ENCODE assay signal across 10 mouse cellular contexts in the genomic region with DNA sequence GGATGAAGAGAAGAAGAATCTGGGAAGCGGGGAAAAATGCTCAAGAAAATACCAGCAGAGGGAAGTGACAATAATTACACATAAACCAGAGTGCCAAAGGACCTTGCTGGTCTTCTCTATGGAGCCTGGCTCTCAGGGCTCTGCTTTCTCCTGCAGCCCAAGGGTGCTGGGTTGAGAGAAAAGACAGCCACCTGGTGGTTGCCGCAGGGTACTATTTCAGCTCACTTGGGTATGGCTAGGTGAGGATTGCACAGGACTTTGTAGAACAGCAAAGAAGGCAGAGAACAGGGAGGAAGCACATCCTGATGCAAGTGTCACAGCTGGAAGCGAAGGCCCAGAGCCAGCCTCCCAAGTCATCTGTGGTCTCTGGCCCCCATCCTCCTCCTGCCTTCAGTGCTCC.
A peak's percentile ranks its signal among the peaks of the same experiment; 100 is the strongest.
DNase-seq lines count a peak whose midpoint lies in the region; ATAC-seq lines count a peak whose summit lies in the region.
"Had no signal": no experiment of that assay in that cellular context is flagged by ENCODE, and none has a peak within 500 bp of the region (broad histone marks: within the 10 kb centered on the region; RNA-seq: fewer than 3 reads in every experiment).

No protein-coding gene starts in this region.

- no peak overlapping the region for H3K4me3 ChIP-seq in stomach, embryonic 15.5 days (replicated peaks)
- H3K4me3 ChIP-seq: embryonic facial prominence, embryonic 12.5 days; myocyte had no signal

- DNase-seq in urinary bladder, postnatal 14 days (ENCODE audit: low spot score), result peak; percentile 31
- no peak for DNase-seq in urinary bladder, postnatal 10 days (ENCODE audit: low spot score)
- peak; percentile 40 to 69 for DNase-seq in cerebellum, postnatal 4 days (ENCODE audit: low spot score in 2 of 2)
- DNase-seq in gastrocnemius, postnatal 14 days, result peak; percentile 31
- DNase-seq in layer of hippocampus, postnatal 14 days (ENCODE audit: low spot score in 2 of 2), result peak; percentile 59 to 66
- peak; percentile 52 for DNase-seq in mesoderm, embryonic 11.5 days (ENCODE audit: low read depth, low spot score)

- 40% methylated on average over 3 of the region's 3 CpGs for WGBS in stomach, embryonic 15.5 days

- no peaks in the 10 kb centered on the region for H3K27me3 ChIP-seq in stomach, embryonic 15.5 days (replicated peaks)
- H3K27me3 ChIP-seq: embryonic facial prominence, embryonic 12.5 days had no signal

- intact Hi-C loops in gastrocnemius, postnatal 14 days (cut with DNase I; ENCODE audit: low total_unique reads), result loop anchor here (5.0 kb wide), 1 partner anchor 785 kb away; no protein-coding TSS in a partner anchor

- no peaks in the 10 kb centered on the region for H3K36me3 ChIP-seq in stomach, embryonic 15.5 days
- H3K36me3 ChIP-seq: embryonic facial prominence, embryonic 12.5 days had no signal

- H3K27ac ChIP-seq in stomach, embryonic 15.5 days, result no peak overlapping the region
- H3K27ac ChIP-seq: embryonic facial prominence, embryonic 12.5 days had no signal

- no peaks in the 10 kb centered on the region for H3K9me3 ChIP-seq in stomach, embryonic 15.5 days
- H3K9me3 ChIP-seq: embryonic facial prominence, embryonic 12.5 days had no signal

- H3K4me1 ChIP-seq in stomach, embryonic 15.5 days, result no peaks in the 10 kb centered on the region
- H3K4me1 ChIP-seq: embryonic facial prominence, embryonic 12.5 days had no signal

- H3K9ac ChIP-seq in stomach, embryonic 15.5 days, result no peak overlapping the region
- H3K9ac ChIP-seq: embryonic facial prominence, embryonic 12.5 days had no signal

- no peak overlapping the region for H3K4me2 ChIP-seq in stomach, embryonic 15.5 days
- H3K4me2 ChIP-seq: embryonic facial prominence, embryonic 12.5 days had no signal

- peak; percentile 85 for ATAC-seq in stomach, embryonic 15.5 days (ENCODE audit: insufficient read depth, low FRiP score, low read depth)
- ATAC-seq in megakaryocyte, adult 5-6 weeks (ENCODE audit: poor library complexity, severe bottlenecking), result no peak
